Mouse (Mus musculus) cerebellum, adult 2 months (tissue): ENCODE measurements around the gene Trim16. TPM values are rescaled to one million over a fixed set of nuclear protein-coding genes. Genes with fewer than 3 reads are reported as not detected.

Source experiments
- DNase-seq, 2 experiments: peaks; one replicate each; pipeline ENCODE4 v3.0.0; 2021
- H3K27ac ChIP-seq: fragments of 200-500 bp; 2 replicates; pipeline ENCODE4 v1.5.1; 2012; ENCODE audit warnings: low read length, control low read depth, inconsistent platforms; ENCODE audit not compliant: insufficient read depth
- H3K27me3 ChIP-seq: fragments of 200-500 bp; 2 replicates; pipeline ENCODE4 v1.6.1; 2012; ENCODE audit warnings: inconsistent platforms, mild to moderate bottlenecking, low read length, moderate library complexity; ENCODE audit not compliant: control insufficient read depth, insufficient read depth
- H3K4me1 ChIP-seq: fragments of 200-500 bp; 2 replicates; pipeline ENCODE4 v1.6.1; 2011; ENCODE audit warnings: low read length; ENCODE audit not compliant: control insufficient read depth, insufficient read depth
- H3K4me3 ChIP-seq: fragments of 200-500 bp; replicated peaks from 2 replicates; pipeline ENCODE3; 2011; ENCODE audit warnings: mild to moderate bottlenecking, low read depth, low read length, control low read depth; ENCODE audit not compliant: insufficient read depth
- CTCF ChIP-seq: fragments of 200-500 bp; IDR thresholded peaks from 2 replicates; pipeline ENCODE4 v1.5.1; 2011; ENCODE audit warnings: low read depth, mild to moderate bottlenecking, control low read depth, low read length, moderate library complexity, borderline replicate concordance; ENCODE audit not compliant: insufficient read depth
- POLR2A ChIP-seq: fragments of 200-500 bp; IDR thresholded peaks from 2 replicates; pipeline ENCODE4 v1.6.1; 2011; ENCODE audit warnings: low read length, control low read depth, borderline replicate concordance; ENCODE audit not compliant: insufficient read depth
- WGBS: fragments of 180-500 bp; shearing (Covaris S2); methylation state at CpG from one replicate; pipeline ENCODE4 v1.1.7; 2018; 5-methylcytosine and 5-hydroxymethylcytosine counted together
- polyA plus RNA-seq: library from polyadenylated mRNA; depleted of rRNA; stranded (reverse); fragments of >200 nt; gene quantifications from 2 replicates; pipeline ENCODE4 v1.2.3, GENCODE M21; 2012

The Trim16 gene
- polyA plus RNA-seq, 1 experiment, result 4.2 TPM

DNA sequence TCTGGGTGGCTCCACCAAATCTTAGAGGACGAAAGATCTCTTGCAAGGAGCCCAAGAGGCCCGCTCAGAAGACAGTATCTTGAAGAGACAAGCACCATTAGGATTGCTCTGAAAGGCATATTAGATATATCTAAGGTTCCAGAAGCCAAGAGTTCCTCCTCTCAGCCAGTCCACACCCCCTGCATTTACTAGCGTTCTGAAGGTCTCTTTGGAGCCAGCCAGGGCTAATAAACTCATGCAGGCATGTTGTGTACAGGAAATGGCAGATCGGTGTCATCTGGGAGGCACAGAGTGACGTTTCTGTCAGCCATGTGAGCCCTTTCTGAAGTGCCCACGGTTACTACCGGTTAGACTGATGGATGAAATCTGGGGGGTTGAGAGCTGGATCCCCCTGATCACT is 4.2 kb downstream of the Trim16 start:
- no peak for TF ChIP-seq POLR2A
- TF ChIP-seq CTCF, result no peak
- Histone ChIP-seq H3K27me3 (no peaks in the 10 kb centered on the region), H3K4me1 (peaks cover 8% of the 10 kb centered on the region), H3K27ac (no peak overlapping the region), H3K4me3 (no peak overlapping the region)
- DNase-seq, result no peak
- 65% methylated on average over 7 of the region's 7 CpGs for WGBS

DNA sequence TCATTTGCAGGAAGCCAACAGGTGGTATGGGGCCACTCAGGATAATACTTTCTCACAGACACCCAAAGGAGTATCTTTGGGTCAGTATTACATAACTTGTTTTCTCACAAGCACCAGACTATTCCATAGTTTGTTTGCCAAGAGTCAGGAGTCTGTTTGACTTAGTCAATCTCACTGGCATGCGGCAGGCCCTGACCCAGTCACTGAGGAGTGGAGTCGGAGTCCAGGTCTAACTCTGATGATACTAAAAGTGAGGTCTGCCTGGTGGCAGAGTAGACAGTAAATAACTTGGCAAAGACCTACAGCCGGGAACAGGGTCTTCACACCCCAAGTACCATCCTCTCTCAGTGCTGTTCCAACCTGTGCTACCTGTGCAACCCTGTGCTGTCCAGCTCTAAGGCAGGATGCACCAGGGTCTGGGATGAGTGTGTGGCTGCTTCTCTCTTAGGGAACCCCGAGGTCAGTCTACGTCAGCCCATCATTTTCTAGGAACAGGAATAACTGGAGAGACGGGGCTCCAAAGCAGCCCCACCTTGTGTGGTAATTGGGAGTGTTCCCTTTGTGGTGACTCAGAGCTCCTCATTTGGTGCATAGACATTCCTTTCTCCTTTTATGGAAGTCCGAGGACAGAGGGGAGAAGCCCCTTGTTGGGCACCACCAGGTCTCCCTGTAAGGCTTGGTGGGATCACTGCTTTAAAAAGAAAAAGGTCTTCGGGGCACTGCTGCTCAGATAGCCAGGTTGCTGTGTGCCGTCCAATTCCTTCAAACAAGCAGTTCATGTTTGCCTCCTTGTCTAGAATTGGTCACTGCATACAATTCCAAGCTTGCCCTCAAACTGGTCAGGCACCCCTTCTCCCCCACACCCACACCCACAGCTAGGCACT is 5.4 kb downstream of the Trim16 start:
- no peaks in the 10 kb centered on the region for H3K27me3 ChIP-seq
- no peak for TF ChIP-seq POLR2A
- no peak for TF ChIP-seq CTCF
- peaks cover 4% of the 10 kb centered on the region for H3K4me1 ChIP-seq
- no peak for DNase-seq
- WGBS, result 81% methylated on average over 9 of the region's 9 CpGs
- H3K4me3 ChIP-seq, result no peak overlapping the region
- H3K27ac ChIP-seq, result no peak overlapping the region

- WGBS, result 75% methylated on average over 6 of the region's 6 CpGs
- Histone ChIP-seq H3K27ac (no peak overlapping the region), H3K4me1 (no peaks in the 10 kb centered on the region; the same call in 1 of the 2 replicates), H3K4me3 (no peak overlapping the region), H3K27me3 (no peaks in the 10 kb centered on the region)
- DNase-seq, result no peak
- TF ChIP-seq CTCF (no peak), POLR2A (no peak)
Observed at GRCm38 (mm10) chr11:62826106-62826733, 6.2 kb downstream of the Trim16 start.

DNA sequence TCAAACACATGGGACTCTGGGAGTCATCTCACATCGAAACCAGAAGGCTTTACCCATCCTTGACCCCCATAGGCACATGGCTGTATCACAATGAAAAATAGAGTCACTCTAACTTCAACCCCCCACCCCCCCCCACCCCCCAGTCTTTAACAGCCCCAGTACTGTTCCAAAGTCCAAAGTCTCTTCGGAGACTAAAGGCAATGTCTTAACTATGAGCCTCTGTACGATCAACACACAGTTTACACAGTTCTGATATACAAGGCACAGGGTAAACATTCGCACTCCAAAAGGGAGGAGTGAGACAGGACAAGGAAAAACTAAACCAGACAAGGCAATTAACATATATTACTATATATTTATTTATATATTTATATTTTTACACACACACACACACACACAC is 7.1 kb downstream of the Trim16 start:
- H3K4me1 ChIP-seq, result no peaks in the 10 kb centered on the region; the same call in 1 of the 2 replicates
- H3K27me3 ChIP-seq, result no peaks in the 10 kb centered on the region
- WGBS, result 93% methylated on average over 4 of the region's 4 CpGs
- H3K27ac ChIP-seq, result no peak overlapping the region
- TF ChIP-seq CTCF (no peak), POLR2A (no peak)
- DNase-seq, result no peak
- no peak overlapping the region for H3K4me3 ChIP-seq

GRCm38 (mm10) chr11:62827911-62828310 is 7.9 kb downstream of the Trim16 start:
- Histone ChIP-seq H3K27me3 (no peaks in the 10 kb centered on the region), H3K27ac (no peak overlapping the region), H3K4me3 (no peak overlapping the region), H3K4me1 (no peaks in the 10 kb centered on the region; the same call in 1 of the 2 replicates)
- 35% methylated on average over 3 of the region's 3 CpGs for WGBS
- DNase-seq, result no peak
- TF ChIP-seq POLR2A, result no peak
- no peak for TF ChIP-seq CTCF

DNA sequence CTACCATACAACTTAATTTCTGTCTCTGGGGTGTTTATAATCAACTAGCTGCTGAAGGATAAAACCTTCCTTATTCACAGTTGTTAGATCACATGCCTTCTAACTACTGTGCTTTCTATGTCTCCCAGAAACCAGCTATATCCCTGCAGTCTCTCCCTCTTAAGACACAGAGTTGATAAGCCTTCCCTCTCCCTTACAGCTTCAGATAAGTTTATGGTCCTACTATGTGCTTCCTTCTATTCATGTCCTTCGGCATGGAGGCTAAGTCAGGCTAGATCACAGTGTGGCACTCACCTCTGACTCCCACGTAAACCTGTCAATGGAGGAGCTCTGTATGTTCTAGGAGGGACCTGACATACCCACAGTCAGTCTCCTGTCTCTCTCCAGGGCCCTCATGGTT is 10.4 kb downstream of the Trim16 start:
- TF ChIP-seq CTCF, result no peak
- TF ChIP-seq POLR2A, result no peak
- no peaks in the 10 kb centered on the region for H3K27me3 ChIP-seq
- DNase-seq, result no peak
- WGBS, result 83% methylated on average over 2 of the region's 2 CpGs
- H3K27ac ChIP-seq, result no peak overlapping the region
- H3K4me1 ChIP-seq, result no peaks in the 10 kb centered on the region; the same call in 1 of the 2 replicates
- H3K4me3 ChIP-seq, result no peak overlapping the region

GRCm38 (mm10) chr11:62831906-62832305 is 11.9 kb downstream of the Trim16 start:
- Histone ChIP-seq H3K27me3 (no peaks in the 10 kb centered on the region), H3K4me3 (no peak overlapping the region), H3K27ac (no peak overlapping the region), H3K4me1 (no peaks in the 10 kb centered on the region; the same call in 1 of the 2 replicates)
- DNase-seq, result no peak
- TF ChIP-seq POLR2A (no peak), CTCF (no peak)

DNA sequence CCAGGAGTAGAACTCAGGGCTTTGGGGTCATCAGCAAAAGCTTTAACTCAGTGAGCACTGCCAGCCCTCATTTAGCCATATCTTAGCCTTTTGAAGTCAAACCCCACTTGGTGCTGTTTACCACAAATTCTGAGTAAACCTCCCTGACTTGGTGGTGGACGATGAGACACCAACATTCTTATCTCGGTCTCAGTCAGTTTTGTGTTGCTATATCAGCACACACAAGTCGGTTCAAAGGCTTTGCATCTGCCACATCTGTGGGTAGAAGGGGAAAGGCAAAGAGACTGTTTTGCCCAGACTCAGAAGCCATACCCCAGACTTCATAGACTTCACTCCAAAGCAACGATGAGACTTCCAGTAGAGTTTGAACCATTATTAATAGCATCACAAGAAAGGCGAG is 24.5 kb downstream of the Trim16 start:
- no peaks in the 10 kb centered on the region for H3K4me1 ChIP-seq
- 90% methylated on average over 5 of the region's 5 CpGs for WGBS
- DNase-seq, result no peak

More for the DNA sequence above, 24.5 kb downstream of the Trim16 start:
- TF ChIP-seq POLR2A (no peak), CTCF (no peak)
- H3K4me3 ChIP-seq, result no peak overlapping the region
- H3K27me3 ChIP-seq, result no peaks in the 10 kb centered on the region
- H3K27ac ChIP-seq, result no peak overlapping the region
